Mouse (Mus musculus) spleen, adult 18-20 months (tissue): ENCODE results near the gene Tgif1.
A peak's percentile ranks its signal among the peaks of the same experiment; 100 is the strongest.
"Not testable (repeated sequence)": the region's sequence is repeated elsewhere in the genome, so short reads cannot be mapped to it uniquely, and the experiment has no call there.

Source experiments
- DNase-seq, 2 experiments: peaks; one replicate each; pipeline ENCODE4 v3.0.0; 2022; ENCODE audit warnings: mixed read lengths in 2 of 2

Tgif1 gene

GRCm38 (mm10) chr17:70838533-70838932, 14.8 kb downstream of the Tgif1 start:
- no peak for DNase-seq

- no peak for DNase-seq
Observed at GRCm38 (mm10) chr17:70838031-70838430, 15.3 kb downstream of the Tgif1 start.

- not testable (repeated sequence) for DNase-seq
Observed at GRCm38 (mm10) chr17:70837474-70837873, 15.9 kb downstream of the Tgif1 start.

- no peak for DNase-seq
Observed at GRCm38 (mm10) chr17:70836820-70837219, 16.5 kb downstream of the Tgif1 start.

- no peak for DNase-seq
Observed at GRCm38 (mm10) chr17:70835071-70835790, 18.1 kb downstream of the Tgif1 start.

GRCm38 (mm10) chr17:70834430-70834965, 18.8 kb downstream of the Tgif1 start:
- DNase-seq: peak in 1 of 2 experiments; percentile 10

GRCm38 (mm10) chr17:70832544-70832943, 20.8 kb downstream of the Tgif1 start:
- DNase-seq: peak; percentile 12 to 24

GRCm38 (mm10) chr17:70831591-70831990, 21.8 kb downstream of the Tgif1 start:
- no peak for DNase-seq

GRCm38 (mm10) chr17:70829943-70830715, 23.2 kb downstream of the Tgif1 start:
- no peak for DNase-seq

GRCm38 (mm10) chr17:70829217-70829616, 24.1 kb downstream of the Tgif1 start:
- DNase-seq: no peak

- no peak for DNase-seq
Observed at GRCm38 (mm10) chr17:70828569-70828968, 24.8 kb downstream of the Tgif1 start.

- DNase-seq: no peak
Observed at GRCm38 (mm10) chr17:70828180-70828528, 25.2 kb downstream of the Tgif1 start.

- not testable (repeated sequence) for DNase-seq
Observed at GRCm38 (mm10) chr17:70827463-70828179, 25.7 kb downstream of the Tgif1 start.

GRCm38 (mm10) chr17:70826227-70826626, 27.1 kb downstream of the Tgif1 start:
- no peak for DNase-seq

- no peak for DNase-seq
Observed at GRCm38 (mm10) chr17:70823083-70823482, 30.3 kb downstream of the Tgif1 start.

GRCm38 (mm10) chr17:70817862-70818451, 35.4 kb downstream of the Tgif1 start:
- DNase-seq: no peak

- no peak for DNase-seq
Observed at GRCm38 (mm10) chr17:70815001-70815400, 38.3 kb downstream of the Tgif1 start.

- no peak for DNase-seq
Observed at GRCm38 (mm10) chr17:70810795-70811194, 42.6 kb downstream of the Tgif1 start.

GRCm38 (mm10) chr17:70809776-70810175, 43.6 kb downstream of the Tgif1 start:
- no peak for DNase-seq

- DNase-seq: no peak
Observed at GRCm38 (mm10) chr17:70808837-70809236, 44.5 kb downstream of the Tgif1 start.

GRCm38 (mm10) chr17:70807885-70808284, 45.5 kb downstream of the Tgif1 start:
- DNase-seq: no peak

- DNase-seq: no peak
Observed at GRCm38 (mm10) chr17:70806600-70806999, 46.7 kb downstream of the Tgif1 start.

- no peak for DNase-seq
Observed at GRCm38 (mm10) chr17:70805866-70806265, 47.5 kb downstream of the Tgif1 start.
